Mouse (Mus musculus) heart, embryonic 10.5 days (tissue): ENCODE results near the gene Cage1. TPM values are rescaled to one million over a fixed set of nuclear protein-coding genes. Genes with fewer than 3 reads are reported as not detected.

Experiments
- DNase-seq: peaks from one replicate; pipeline ENCODE4 v3.0.0-alpha.2; 2017; ENCODE audit warnings: low spot score
- H3K27ac ChIP-seq: fragments of 300-500 bp; sonication (generic); 2 replicates; pipeline ENCODE4 v1.5.1; 2016; ENCODE audit warnings: mild to moderate bottlenecking
- H3K27me3 ChIP-seq: fragments of 300-500 bp; sonication (generic); 2 replicates; pipeline ENCODE4 v1.6.1; 2016; ENCODE audit warnings: mild to moderate bottlenecking; ENCODE audit not compliant: poor library complexity, insufficient read depth, severe bottlenecking
- H3K36me3 ChIP-seq: fragments of 300-500 bp; sonication (generic); 2 replicates; pipeline ENCODE4 v1.6.1; 2016; ENCODE audit warnings: mild to moderate bottlenecking, moderate library complexity
- H3K4me1 ChIP-seq: fragments of 300-500 bp; sonication (generic); 2 replicates; pipeline ENCODE4 v1.6.1; 2016; ENCODE audit warnings: mild to moderate bottlenecking
- H3K4me3 ChIP-seq: fragments of 300-500 bp; sonication (generic); 2 replicates; pipeline ENCODE4 v1.5.1; 2016; ENCODE audit warnings: mild to moderate bottlenecking, moderate library complexity
- H3K9me3 ChIP-seq: fragments of 300-500 bp; sonication (generic); 2 replicates; pipeline ENCODE4 v1.6.1; 2016; ENCODE audit warnings: mild to moderate bottlenecking, moderate library complexity
- WGBS: fragments of 180-500 bp; shearing (Covaris S2); methylation state at CpG from one replicate; pipeline ENCODE4 v1.1.7; 2016; 5-methylcytosine and 5-hydroxymethylcytosine counted together
- polyA plus RNA-seq: library from polyadenylated mRNA; unstranded; fragments of >200 nt; fragmentation: Nextera tagmentation; extraction: Ambion mirVana; gene quantifications from 2 replicates; pipeline ENCODE4 v1.2.1, GENCODE M21; 2016

Cage1 gene
- polyA plus RNA-seq = 0.74 and 0.87 TPM in 2 replicates

GRCm38 (mm10) chr13:38037044-38037687, at the start of gene Cage1:
Cage1 (minus strand) TSS chr13:38037069.
- peaks cover 14% of the 10 kb centered on the region for H3K4me1 ChIP-seq
- peak; percentile 99 for DNase-seq
- H3K4me3 ChIP-seq = peak within 1 kb of the TSS; percentile 79
- under 1% methylated on average over 47 of the region's 47 CpGs for WGBS
- H3K27me3 ChIP-seq = no peaks in the 10 kb centered on the region
- no peaks in the 10 kb centered on the region for H3K9me3 ChIP-seq
- peaks cover 30% of the 10 kb centered on the region for H3K36me3 ChIP-seq
- peak within 1 kb of the TSS; percentile 87 for H3K27ac ChIP-seq

- no peak for DNase-seq
- no peaks in the 10 kb centered on the region for H3K27me3 ChIP-seq
- peak overlapping the region; percentile 69 for H3K27ac ChIP-seq
- H3K4me1 ChIP-seq = peaks cover 45% of the 10 kb centered on the region
- no peak overlapping the region for H3K4me3 ChIP-seq
- H3K9me3 ChIP-seq = no peaks in the 10 kb centered on the region
- WGBS = 64% methylated on average over 7 of the region's 7 CpGs
- H3K36me3 ChIP-seq = no peaks in the 10 kb centered on the region
Measured at GRCm38 (mm10) chr13:38081161-38081560, 44.3 kb upstream of the Cage1 start.

- Histone ChIP-seq H3K4me1 (peaks cover 45% of the 10 kb centered on the region), H3K9me3 (no peaks in the 10 kb centered on the region), H3K27me3 (no peaks in the 10 kb centered on the region), H3K36me3 (no peaks in the 10 kb centered on the region), H3K4me3 (no peak overlapping the region), H3K27ac (peak overlapping the region; percentile 69; the same call in 1 of the 2 replicates)
- 82% methylated on average over 14 of the region's 14 CpGs for WGBS
- DNase-seq = no peak
Measured at GRCm38 (mm10) chr13:38080725-38081124, 43.9 kb upstream of the Cage1 start.

- peaks cover 49% of the 10 kb centered on the region for H3K4me1 ChIP-seq
- H3K27ac ChIP-seq = no peak overlapping the region
- no peak for DNase-seq
- WGBS = 39% methylated on average over 9 of the region's 9 CpGs
- no peaks in the 10 kb centered on the region for H3K36me3 ChIP-seq
- H3K4me3 ChIP-seq = no peak overlapping the region
- H3K9me3 ChIP-seq = no peaks in the 10 kb centered on the region
- H3K27me3 ChIP-seq = no peaks in the 10 kb centered on the region
Measured at GRCm38 (mm10) chr13:38080014-38080413, 43.1 kb upstream of the Cage1 start.

- Histone ChIP-seq H3K27me3 (no peaks in the 10 kb centered on the region), H3K9me3 (no peaks in the 10 kb centered on the region), H3K4me1 (peaks cover 56% of the 10 kb centered on the region), H3K4me3 (no peak overlapping the region), H3K27ac (no peak overlapping the region), H3K36me3 (no peaks in the 10 kb centered on the region)
- WGBS = 83% methylated on average over 5 of the region's 5 CpGs
- DNase-seq = no peak
Measured at GRCm38 (mm10) chr13:38079366-38079765, 42.5 kb upstream of the Cage1 start.

GRCm38 (mm10) chr13:38078836-38079235, 42.0 kb upstream of the Cage1 start:
- Histone ChIP-seq H3K4me3 (no peak overlapping the region), H3K4me1 (peaks cover 61% of the 10 kb centered on the region), H3K36me3 (no peaks in the 10 kb centered on the region), H3K27ac (no peak overlapping the region), H3K9me3 (no peaks in the 10 kb centered on the region), H3K27me3 (no peaks in the 10 kb centered on the region)
- no peak for DNase-seq
- 51% methylated on average over 6 of the region's 6 CpGs for WGBS

- Histone ChIP-seq H3K4me3 (no peak overlapping the region), H3K27ac (no peak overlapping the region), H3K36me3 (no peaks in the 10 kb centered on the region), H3K4me1 (peaks cover 51% of the 10 kb centered on the region), H3K27me3 (no peaks in the 10 kb centered on the region), H3K9me3 (no peaks in the 10 kb centered on the region)
- WGBS = 25% methylated on average over 11 of the region's 11 CpGs
- DNase-seq = no peak
Measured at GRCm38 (mm10) chr13:38077113-38077512, 40.2 kb upstream of the Cage1 start.

GRCm38 (mm10) chr13:38074404-38074803, 37.5 kb upstream of the Cage1 start:
- Histone ChIP-seq H3K4me3 (no peak overlapping the region), H3K36me3 (no peaks in the 10 kb centered on the region), H3K27me3 (no peaks in the 10 kb centered on the region), H3K9me3 (no peaks in the 10 kb centered on the region), H3K4me1 (peaks cover 40% of the 10 kb centered on the region), H3K27ac (peak overlapping the region; percentile 72)
- 19% methylated on average over 5 of the region's 5 CpGs for WGBS
- DNase-seq = no peak

- Histone ChIP-seq H3K36me3 (no peaks in the 10 kb centered on the region), H3K27ac (peak overlapping the region; percentile 72), H3K4me3 (no peak overlapping the region), H3K4me1 (peaks cover 37% of the 10 kb centered on the region), H3K9me3 (no peaks in the 10 kb centered on the region), H3K27me3 (no peaks in the 10 kb centered on the region)
- WGBS = 67% methylated on average over 17 of the region's 18 CpGs
- no peak for DNase-seq
Measured at GRCm38 (mm10) chr13:38073374-38074307, 36.8 kb upstream of the Cage1 start.

- no peak for DNase-seq
- Histone ChIP-seq H3K4me3 (no peak overlapping the region), H3K27me3 (no peaks in the 10 kb centered on the region), H3K27ac (no peak overlapping the region), H3K4me1 (peaks cover 25% of the 10 kb centered on the region), H3K9me3 (no peaks in the 10 kb centered on the region), H3K36me3 (no peaks in the 10 kb centered on the region)
- 77% methylated on average over 4 of the region's 4 CpGs for WGBS
Measured at GRCm38 (mm10) chr13:38070945-38071344, 34.1 kb upstream of the Cage1 start.

GRCm38 (mm10) chr13:38064854-38065663, 28.2 kb upstream of the Cage1 start:
- no peaks in the 10 kb centered on the region for H3K27me3 ChIP-seq
- no peaks in the 10 kb centered on the region for H3K4me1 ChIP-seq
- peaks cover 34% of the 10 kb centered on the region for H3K36me3 ChIP-seq
- WGBS = 74% methylated on average over 11 of the region's 11 CpGs
- H3K9me3 ChIP-seq = no peaks in the 10 kb centered on the region
- H3K4me3 ChIP-seq = no peak overlapping the region
- no peak for DNase-seq
- H3K27ac ChIP-seq = no peak overlapping the region

- no peaks in the 10 kb centered on the region for H3K4me1 ChIP-seq
- no peak overlapping the region for H3K4me3 ChIP-seq
- H3K36me3 ChIP-seq = peaks cover 57% of the 10 kb centered on the region
- WGBS = 85% methylated on average over 11 of the region's 11 CpGs
- DNase-seq = no peak
- no peaks in the 10 kb centered on the region for H3K9me3 ChIP-seq
- no peaks in the 10 kb centered on the region for H3K27me3 ChIP-seq
- no peak overlapping the region for H3K27ac ChIP-seq
Measured at GRCm38 (mm10) chr13:38062678-38063077, 25.8 kb upstream of the Cage1 start.
